Mouse (Mus musculus): ENCODE measurements around the gene Gpsm3. TPM values are rescaled to one million over a fixed set of nuclear protein-coding genes. Genes with fewer than 3 reads are reported as not detected.

The Gpsm3 gene
- polyA plus RNA-seq, 1 experiment: 1.9 TPM

DNA sequence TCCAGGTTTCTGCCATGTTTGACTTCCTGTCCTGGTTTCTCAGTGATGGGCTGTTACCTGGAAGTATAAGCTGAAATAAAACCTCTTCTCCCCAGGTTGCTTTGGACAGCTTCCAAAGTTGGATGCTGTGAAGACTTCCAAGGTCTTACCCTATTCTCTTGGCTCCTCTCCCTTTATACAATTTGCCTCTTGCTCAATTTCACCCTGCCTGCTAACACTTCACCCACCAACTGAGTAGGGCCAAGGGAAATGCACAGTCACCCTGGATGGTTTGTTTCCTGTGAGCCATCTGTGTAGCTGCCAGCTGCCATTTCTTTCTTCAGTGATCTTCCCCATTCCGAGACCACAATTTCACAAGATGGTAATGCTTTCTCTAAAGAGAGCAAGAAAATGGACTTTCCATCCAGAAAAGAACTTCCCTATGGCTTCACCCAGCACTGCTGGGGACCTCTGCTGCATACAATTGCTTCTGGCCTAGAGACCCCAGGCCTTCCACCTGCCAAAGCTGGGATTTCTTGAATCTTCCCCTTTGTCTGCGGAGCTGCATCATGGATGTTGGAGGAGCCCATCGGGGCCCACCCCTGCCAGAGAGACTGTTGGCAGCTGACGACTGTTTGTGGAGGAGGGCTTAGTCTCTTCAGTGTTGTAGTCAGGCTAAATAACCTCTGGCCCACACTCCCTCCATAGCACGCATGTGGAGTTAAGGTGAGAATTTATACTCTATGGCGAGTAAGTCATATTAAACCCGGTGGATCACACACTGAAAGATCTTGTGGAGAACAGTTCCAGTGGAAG is 50.1 kb downstream of the Gpsm3 start:
- Histone ChIP-seq H3K4me3 (ENCODE audit: control insufficient read depth, low read depth, low read length) (no peak overlapping the region), H3K27ac (ENCODE audit: control insufficient read depth, insufficient read depth, low read depth, low read length) (no peak overlapping the region), H3K36me3 (ENCODE audit: control insufficient read depth, insufficient read depth, low read length) (no peaks in the 10 kb centered on the region), H3K27me3 (ENCODE audit: control insufficient read depth, insufficient read depth, low read length) (no peaks in the 10 kb centered on the region), H3K4me1 (ENCODE audit: control insufficient read depth, insufficient read depth, low read length) (peaks cover 10% of the 10 kb centered on the region)
- TF ChIP-seq POLR2A (IDR thresholded peaks at IDR 0.05; ENCODE audit: control insufficient read depth, low read depth, low read length) (no peak), CTCF (IDR thresholded peaks at IDR 0.05; ENCODE audit: control insufficient read depth, insufficient read depth, insufficient replicate concordance, low read depth, low read length) (no peak)

- no peaks in the 10 kb centered on the region for H3K36me3 ChIP-seq (ENCODE audit: control insufficient read depth, insufficient read depth, low read length)
- H3K27ac ChIP-seq (ENCODE audit: control insufficient read depth, insufficient read depth, low read depth, low read length): no peak overlapping the region
- no peaks in the 10 kb centered on the region for H3K27me3 ChIP-seq (ENCODE audit: control insufficient read depth, insufficient read depth, low read length)
- TF ChIP-seq CTCF (IDR thresholded peaks at IDR 0.05; ENCODE audit: control insufficient read depth, insufficient read depth, insufficient replicate concordance, low read depth, low read length) (no peak), POLR2A (IDR thresholded peaks at IDR 0.05; ENCODE audit: control insufficient read depth, low read depth, low read length) (no peak)
- peaks cover 15% of the 10 kb centered on the region for H3K4me1 ChIP-seq (ENCODE audit: control insufficient read depth, insufficient read depth, low read length)
- no peak overlapping the region for H3K4me3 ChIP-seq (ENCODE audit: control insufficient read depth, low read depth, low read length)
Observed at GRCm38 (mm10) chr17:34640778-34641601, 51.4 kb downstream of the Gpsm3 start.

Other genes with a start within 250 kb of the Gpsm3 start
- gene Btnl2, start 235.0 kb upstream of the Gpsm3 start, polyA plus RNA-seq (2012; rRNA removed): 0.16 and 0.21 TPM in 2 replicates
- 0.14 and 0.15 TPM in 2 replicates for gene Btnl1, start 212.7 kb upstream of the Gpsm3 start, polyA plus RNA-seq (2012; rRNA removed)
- gene BC051142, start 191.0 kb upstream of the Gpsm3 start, polyA plus RNA-seq (2012; rRNA removed): 883 and 1,115 TPM in 2 replicates
- gene Btnl4, start 112.5 kb upstream of the Gpsm3 start, polyA plus RNA-seq (2012; rRNA removed): 0.09 TPM in 1 of 2 replicates, not detected in the other
- gene Btnl6, start 72.5 kb upstream of the Gpsm3 start, polyA plus RNA-seq (2012; rRNA removed): not detected in 2 replicates
- 7.2 and 12.3 TPM in 2 replicates for gene Notch4, start 25.5 kb upstream of the Gpsm3 start, polyA plus RNA-seq (2012; rRNA removed)
- gene Pbx2, start 1.5 kb downstream of the Gpsm3 start, polyA plus RNA-seq (2012; rRNA removed): 9.6 and 11.2 TPM in 2 replicates
- 0.43 and 0.66 TPM in 2 replicates for gene Ager, start 8.1 kb downstream of the Gpsm3 start, polyA plus RNA-seq (2012; rRNA removed)
- gene Rnf5, start 13.9 kb downstream of the Gpsm3 start, polyA plus RNA-seq (2012; rRNA removed): 56.6 and 63.4 TPM in 2 replicates
- 891 and 908 TPM in 2 replicates for gene Agpat1, start 14.5 kb downstream of the Gpsm3 start, polyA plus RNA-seq (2012; rRNA removed)
- gene Egfl8, start 26.2 kb downstream of the Gpsm3 start, polyA plus RNA-seq (2012; rRNA removed): 0.53 and 0.54 TPM in 2 replicates
- gene Ppt2, start 38.7 kb downstream of the Gpsm3 start, polyA plus RNA-seq (2012; rRNA removed): 15.9 and 20.2 TPM in 2 replicates
- 1.5 and 1.6 TPM in 2 replicates for gene Prrt1, start 39.7 kb downstream of the Gpsm3 start, polyA plus RNA-seq (2012; rRNA removed)
- 156 and 172 TPM in 2 replicates for gene Fkbpl, start 55.0 kb downstream of the Gpsm3 start, polyA plus RNA-seq (2012; rRNA removed)
- 27.9 and 28.4 TPM in 2 replicates for gene Atf6b, start 57.3 kb downstream of the Gpsm3 start, polyA plus RNA-seq (2012; rRNA removed)
- 0.77 and 1.9 TPM in 2 replicates for gene Tnxb, start 80.7 kb downstream of the Gpsm3 start, polyA plus RNA-seq (2012; rRNA removed)
- gene C4b, start 154.1 kb downstream of the Gpsm3 start, polyA plus RNA-seq (2012; rRNA removed): 15.0 and 17.6 TPM in 2 replicates
- 1.1 and 1.4 TPM in 2 replicates for gene Cyp21a1, start 214.8 kb downstream of the Gpsm3 start, polyA plus RNA-seq (2012; rRNA removed)
- 41.3 and 46.3 TPM in 2 replicates for gene Stk19, start 247.1 kb downstream of the Gpsm3 start, polyA plus RNA-seq (2012; rRNA removed)
- gene Dxo, start 247.2 kb downstream of the Gpsm3 start, polyA plus RNA-seq (2012; rRNA removed): 51.3 and 61.0 TPM in 2 replicates